Mouse (Mus musculus): ENCODE measurements at regions not wholly inside any gene's neighbourhood (a gene's known extent, or its start where the extent isn't known, plus 50 kb on each side); places are given as distances from the start of the nearest gene placed in this dataset.

GRCm38 (mm10) chr1:16824057-16824456 is 730.9 kb upstream of the 4930444P10Rik start:
- TF ChIP-seq CTCF (IDR thresholded peaks at IDR 0.05; ENCODE audit: borderline replicate concordance, control insufficient read depth, extremely low read depth, insufficient read depth, low read length, poor library complexity) (no peak), POLR2A (IDR thresholded peaks at IDR 0.05; ENCODE audit: control insufficient read depth, extremely low read depth, insufficient read depth, low read length, poor library complexity) (no peak)
